Mouse (Mus musculus) liver, adult 2 months (tissue): ENCODE data around the gene Bod1l. TPM values are rescaled to one million over a fixed set of nuclear protein-coding genes. Genes with fewer than 3 reads are reported as not detected.

ENCODE experiments used
- DNase-seq: peaks from one replicate; pipeline ENCODE4 v3.0.0-alpha.2; 2011; ENCODE audit warnings: low read depth, low spot score; ENCODE audit errors: extremely low read depth
- H3K27ac ChIP-seq: fragments of 200-500 bp; replicated peaks from 2 replicates; pipeline ENCODE4 v1.5.1; 2012; ENCODE audit warnings: low read depth, mild to moderate bottlenecking, control low read depth, inconsistent platforms, low read length; ENCODE audit not compliant: insufficient read depth
- H3K27me3 ChIP-seq: fragments of 200-500 bp; 2 replicates; pipeline ENCODE4 v1.6.1; 2012; ENCODE audit warnings: mild to moderate bottlenecking, moderate library complexity, low read length, inconsistent platforms; ENCODE audit not compliant: control insufficient read depth, insufficient read depth
- H3K36me3 ChIP-seq: fragments of 200-500 bp; 2 replicates; pipeline ENCODE4 v1.6.1; 2012; ENCODE audit warnings: low read length, inconsistent platforms; ENCODE audit not compliant: control insufficient read depth, insufficient read depth
- H3K4me1 ChIP-seq: fragments of 200-500 bp; 2 replicates; pipeline ENCODE4 v1.6.1; 2011; ENCODE audit warnings: low read length; ENCODE audit not compliant: control insufficient read depth, insufficient read depth
- H3K4me3 ChIP-seq: fragments of 200-500 bp; 2 replicates; pipeline ENCODE4 v1.5.1; 2011; ENCODE audit warnings: low read depth, mild to moderate bottlenecking, control low read depth, low read length, moderate library complexity; ENCODE audit not compliant: insufficient read depth
- H3K79me2 ChIP-seq: fragments of 200-500 bp; 2 replicates; pipeline ENCODE4 v1.6.1; 2012; ENCODE audit warnings: inconsistent platforms, mild to moderate bottlenecking, low read length, moderate library complexity; ENCODE audit not compliant: control insufficient read depth, insufficient read depth
- H3K9ac ChIP-seq: fragments of 200-500 bp; 2 replicates; pipeline ENCODE4 v1.6.1; 2012; ENCODE audit warnings: low read depth, mild to moderate bottlenecking, control low read depth, inconsistent platforms, low read length
- CTCF ChIP-seq: fragments of 200-500 bp; IDR thresholded peaks from 2 replicates; pipeline ENCODE4 v1.5.1; 2011; ENCODE audit warnings: low read depth, low read length, control low read depth
- POLR2A ChIP-seq: fragments of 200-500 bp; IDR thresholded peaks from 2 replicates; pipeline ENCODE4 v1.6.1; 2011; ENCODE audit warnings: low read length, control low read depth; ENCODE audit not compliant: insufficient read depth; ENCODE audit errors: extremely low read depth
- WGBS: fragments of 180-500 bp; shearing (Covaris S2); methylation state at CpG from one replicate; pipeline ENCODE4 v1.1.7; 2018; 5-methylcytosine and 5-hydroxymethylcytosine counted together
- polyA plus RNA-seq: library from polyadenylated mRNA; depleted of rRNA; stranded (reverse); fragments of >200 nt; gene quantifications from 2 replicates; pipeline ENCODE4 v1.2.3, GENCODE M21; 2012
- total RNA-seq: library from RNA; depleted of rRNA; stranded (reverse); fragments of >200 nt; gene quantifications from 2 replicates; pipeline ENCODE4 v1.2.3, GENCODE M21; 2014

Gene Bod1l
- total and polyA plus RNA-seq, 2 experiments = 1.5 to 9.3 TPM

DNA sequence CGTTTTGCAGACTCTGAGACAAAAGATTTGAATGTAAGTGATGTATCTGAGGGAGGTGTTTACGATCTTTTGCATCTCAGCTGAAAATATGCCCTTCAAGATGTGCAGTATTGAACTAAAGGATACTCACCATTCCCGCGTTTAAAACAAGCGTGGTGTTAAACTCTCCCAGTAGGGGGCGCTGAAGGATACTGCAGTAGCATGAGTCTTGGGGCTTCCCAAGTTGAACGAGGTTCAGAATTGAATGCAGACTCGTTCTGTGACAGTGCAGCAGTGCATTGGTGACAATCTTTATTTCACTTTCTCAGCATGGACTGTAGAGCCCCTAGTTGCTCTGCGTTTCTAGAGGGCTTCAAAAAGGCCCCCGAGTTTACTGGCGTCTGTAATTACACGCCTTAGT is 40.4 kb upstream of the Bod1l start:
- DNase-seq = peak; percentile 30
- Histone ChIP-seq H3K79me2 (no peaks in the 10 kb centered on the region), H3K27me3 (peaks cover 2% of the 10 kb centered on the region; the same call in 1 of the 2 replicates), H3K4me3 (no peak overlapping the region), H3K4me1 (no peaks in the 10 kb centered on the region; the same call in 1 of the 2 replicates), H3K27ac (no peak overlapping the region), H3K9ac (no peak overlapping the region), H3K36me3 (no peaks in the 10 kb centered on the region)
- TF ChIP-seq POLR2A = no peak
- TF ChIP-seq CTCF = peak; percentile 59
- WGBS = 18% methylated on average over 12 of the region's 12 CpGs

DNA sequence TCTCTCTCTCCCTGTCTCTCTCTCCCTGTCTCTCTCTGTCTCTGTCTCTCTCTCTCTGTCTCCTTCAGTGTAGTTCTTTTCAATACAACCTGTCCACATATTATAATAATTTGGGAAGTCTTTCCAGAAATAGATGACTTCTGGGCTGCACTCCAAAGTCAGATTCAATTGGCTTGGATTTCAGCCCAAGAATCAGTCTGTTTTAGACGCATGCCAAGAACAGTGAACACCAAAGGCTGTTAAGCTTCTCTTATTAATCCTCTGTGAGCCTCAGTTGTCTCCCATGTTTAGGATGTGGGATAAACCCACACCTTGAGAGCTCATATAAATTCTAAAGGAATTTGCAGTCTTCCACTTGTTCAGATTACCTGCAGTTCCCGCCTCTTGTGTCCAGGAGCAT is 27.0 kb upstream of the Bod1l start:
- no peak for DNase-seq
- Histone ChIP-seq H3K27me3 (no peaks in the 10 kb centered on the region), H3K27ac (no peak overlapping the region), H3K79me2 (no peaks in the 10 kb centered on the region), H3K9ac (no peak overlapping the region), H3K36me3 (no peaks in the 10 kb centered on the region), H3K4me3 (no peak overlapping the region), H3K4me1 (no peaks in the 10 kb centered on the region)
- TF ChIP-seq CTCF = no peak
- TF ChIP-seq POLR2A = no peak
- WGBS = 63% methylated on average over 2 of the region's 2 CpGs

- Histone ChIP-seq H3K4me1 (no peaks in the 10 kb centered on the region), H3K9ac (no peak overlapping the region), H3K79me2 (no peaks in the 10 kb centered on the region), H3K36me3 (no peaks in the 10 kb centered on the region), H3K4me3 (no peak overlapping the region), H3K27ac (no peak overlapping the region), H3K27me3 (no peaks in the 10 kb centered on the region)
- no peak for TF ChIP-seq CTCF
- DNase-seq = no peak
- 92% methylated on average over 2 of the region's 2 CpGs for WGBS
Observed at GRCm38 (mm10) chr5:41855781-41856180, 11.7 kb upstream of the Bod1l start.

DNA sequence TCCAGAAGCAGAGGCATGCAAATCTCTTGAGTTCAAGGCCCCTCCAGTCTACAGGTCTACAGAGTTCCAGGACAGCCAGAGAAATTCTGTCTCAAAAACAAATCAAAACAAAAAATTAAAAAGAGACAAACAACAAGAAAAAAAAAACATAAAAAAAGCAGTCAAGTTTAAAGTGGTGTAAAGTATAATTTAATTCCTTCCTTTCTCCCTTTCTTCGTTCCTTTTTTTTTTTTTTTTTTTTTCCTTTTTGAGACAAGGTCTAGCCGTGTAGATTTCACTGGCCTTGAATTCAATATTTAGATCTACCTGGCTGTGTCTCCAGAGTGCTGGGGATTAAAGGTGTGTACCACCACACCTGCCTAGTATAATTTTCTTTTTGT is 1.4 kb upstream of the Bod1l start:
- 44% methylated on average over 2 of the region's 2 CpGs for WGBS

GRCm38 (mm10) chr5:41844820-41845557 is 874 bp upstream of the Bod1l start:
- H3K27ac ChIP-seq = peak overlapping the region; percentile 36
- H3K27me3 ChIP-seq = no peaks in the 10 kb centered on the region
- H3K9ac ChIP-seq = peak overlapping the region; percentile 52

More for the DNA sequence above, 1.4 kb upstream of the Bod1l start:
- peak overlapping the region; percentile 36 for H3K27ac ChIP-seq
- peak overlapping the region; percentile 52 for H3K9ac ChIP-seq
- no peak for DNase-seq
- peaks cover 18% of the 10 kb centered on the region; the same call in 1 of the 2 replicates for H3K79me2 ChIP-seq
- H3K27me3 ChIP-seq = no peaks in the 10 kb centered on the region
- no peaks in the 10 kb centered on the region for H3K36me3 ChIP-seq
- TF ChIP-seq POLR2A (no peak), CTCF (no peak)
- peaks cover 12% of the 10 kb centered on the region for H3K4me1 ChIP-seq
- peak overlapping the region; percentile 50 for H3K4me3 ChIP-seq

More at GRCm38 (mm10) chr5:41844820-41845557, 874 bp upstream of the Bod1l start:
- Histone ChIP-seq H3K4me1 (peaks cover 12% of the 10 kb centered on the region), H3K4me3 (peak overlapping the region; percentile 50), H3K79me2 (peaks cover 18% of the 10 kb centered on the region; the same call in 1 of the 2 replicates), H3K36me3 (no peaks in the 10 kb centered on the region)
- TF ChIP-seq CTCF (no peak), POLR2A (no peak)
- WGBS = 16% methylated on average over 16 of the region's 16 CpGs
- peak; percentile 49 for DNase-seq
